Mouse (Mus musculus): ENCODE measurements around the gene Crcp. TPM values are rescaled to one million over a fixed set of nuclear protein-coding genes. Genes with fewer than 3 reads are reported as not detected.

Gene Crcp
- total and polyA plus RNA-seq, 3 experiments: 42.3 to 63.2 (median 58.3) TPM

DNA sequence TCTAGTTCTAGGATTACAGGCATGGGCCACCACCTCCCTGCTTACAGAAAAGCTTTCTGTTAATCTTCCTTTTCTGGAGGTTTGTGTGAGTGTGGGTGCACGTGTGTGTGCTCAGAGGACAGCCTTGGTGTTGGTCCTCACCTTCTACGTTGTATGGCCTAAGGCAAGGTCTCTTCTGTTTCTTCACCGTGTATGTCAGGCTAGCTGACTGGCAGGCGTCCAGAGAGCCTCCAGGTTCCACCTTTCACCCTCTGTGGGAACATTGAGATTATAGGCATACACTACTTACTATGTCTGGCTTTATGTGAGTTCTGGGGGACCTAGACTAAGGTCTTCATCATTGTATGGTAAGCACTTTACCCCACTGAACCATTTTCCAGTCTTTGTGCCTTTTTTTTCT is 53.3 kb downstream of the Crcp start:
- Histone ChIP-seq H3K79me2 (replicated peaks; ENCODE audit: control insufficient read depth, extremely low read depth, insufficient read depth, poor library complexity, severe bottlenecking) (peaks cover 28% of the 10 kb centered on the region), H3K9me3 (replicated peaks; ENCODE audit: low read length) (peaks cover 8% of the 10 kb centered on the region), H3K27ac (ENCODE audit: insufficient read depth, low read depth) (no peak overlapping the region), H3K9ac (ENCODE audit: insufficient read depth, low read depth) (no peak overlapping the region), H3K4me2 (ENCODE audit: insufficient read depth, low read depth, poor library complexity, severe bottlenecking) (no peak overlapping the region), H3K27me3 (replicated peaks) (no peaks in the 10 kb centered on the region), H3K4me3 (replicated peaks in 1 of 3; ENCODE audit: low read depth in 2 of 3, low read length in 2 of 3, poor library complexity in 1 of 3) (no peak overlapping the region), H3K36me3 (replicated peaks in 1 of 2; ENCODE audit: control insufficient read depth in 1 of 2, insufficient read depth in 1 of 2, low read length in 1 of 2) (peaks cover 13 to 59% of the 10 kb centered on the region in 2 experiments), H3K4me1 (ENCODE audit: control insufficient read depth in 1 of 2, insufficient read depth in 2 of 2) (peaks cover 11 to 50% of the 10 kb centered on the region in 2 experiments; a peak in 3 of 4 replicates)
- in situ Hi-C loops (cut with MboI; ENCODE audit: low pct_ligation_motif_present, low pct_unique_long_range_greater_than_20kb, low sequenced_read_pairs) (no loop called here), dilution Hi-C loops (cut with MboI; ENCODE audit: extremely low pct_ligation_motif_present, extremely low pct_unique_long_range_greater_than_20kb, low sequenced_read_pairs) (no loop called here)
- no peak for DNase-seq (ENCODE audit: extremely low read depth)
- TF ChIP-seq CTCF (conservative IDR thresholded peaks at IDR 0.05 in 1 of 2, IDR thresholded peaks at IDR 0.05 in 1 of 2; ENCODE audit: low read depth in 2 of 2, low read length in 2 of 2): no peak
- no peak for TF ChIP-seq GABPA (IDR thresholded peaks at IDR 0.05; ENCODE audit: insufficient replicate concordance, low read depth, low read length)
- TF ChIP-seq IRF4 (IDR thresholded peaks at IDR 0.05; ENCODE audit: low read depth, low read length): no peak
- no peak for TF ChIP-seq USF1 (IDR thresholded peaks at IDR 0.05; ENCODE audit: low read depth, low read length)
- TF ChIP-seq E2F4 (IDR thresholded peaks at IDR 0.05; ENCODE audit: insufficient replicate concordance, low read depth, low read length): no peak
- no peak for TF ChIP-seq HCFC1 (IDR thresholded peaks at IDR 0.05; ENCODE audit: low read depth, low read length)
- no peak for TF ChIP-seq RCOR1 (conservative IDR thresholded peaks at IDR 0.05; ENCODE audit: low read depth, low read length)
- TF ChIP-seq ZC3H11A (IDR thresholded peaks at IDR 0.05; ENCODE audit: low read depth, low read length): no peak
- TF ChIP-seq POLR2A (IDR thresholded peaks at IDR 0.05; ENCODE audit: low read depth, low read length): no peak
- TF ChIP-seq ETS1 (conservative IDR thresholded peaks at IDR 0.05; ENCODE audit: low read depth, low read length): no peak
- no peak for TF ChIP-seq SMC3 (IDR thresholded peaks at IDR 0.05; ENCODE audit: low read depth, low read length)
- TF ChIP-seq BHLHE40 (IDR thresholded peaks at IDR 0.05; ENCODE audit: low read depth, low read length): no peak
- no peak for TF ChIP-seq POLR2AphosphoS2 (IDR thresholded peaks at IDR 0.05; ENCODE audit: low read depth, low read length)
- TF ChIP-seq MXI1 (IDR thresholded peaks at IDR 0.05; ENCODE audit: low read depth, low read length): no peak
- no peak for TF ChIP-seq MAX (IDR thresholded peaks at IDR 0.05; ENCODE audit: low read length)
- no peak for TF ChIP-seq MAFK (IDR thresholded peaks at IDR 0.05; ENCODE audit: insufficient replicate concordance, low read length)
- TF ChIP-seq TBP (conservative IDR thresholded peaks at IDR 0.05; ENCODE audit: low read depth, low read length): no peak

DNA sequence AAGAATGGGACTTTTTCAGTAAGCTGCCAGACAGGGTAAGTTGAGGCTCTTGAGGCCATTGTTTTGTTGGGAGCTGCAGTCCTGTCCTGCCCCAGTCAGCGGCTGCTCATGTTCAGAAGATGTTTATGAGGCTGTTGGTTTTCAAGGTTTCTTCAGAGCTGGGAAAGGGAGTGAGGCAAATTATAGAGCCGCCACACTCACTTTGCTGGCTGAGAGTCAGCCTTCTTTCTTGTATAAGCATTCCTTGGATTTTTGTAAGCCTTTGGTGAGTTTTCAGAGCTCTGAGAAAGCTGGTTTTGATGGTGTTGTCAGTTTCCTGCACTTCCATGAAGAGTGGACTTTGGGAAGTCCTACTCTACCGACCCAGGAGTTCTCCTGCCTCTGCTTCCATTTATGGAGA is 55.2 kb downstream of the Crcp start:
- H3K36me3 ChIP-seq (replicated peaks in 1 of 2; ENCODE audit: control insufficient read depth in 1 of 2, insufficient read depth in 1 of 2, low read length in 1 of 2): peaks cover 13 to 67% of the 10 kb centered on the region in 2 experiments
- H3K9me3 ChIP-seq (replicated peaks; ENCODE audit: low read length): peaks cover 8% of the 10 kb centered on the region
- H3K79me2 ChIP-seq (replicated peaks; ENCODE audit: control insufficient read depth, extremely low read depth, insufficient read depth, poor library complexity, severe bottlenecking): peaks cover 36% of the 10 kb centered on the region
- TF ChIP-seq USF1 (IDR thresholded peaks at IDR 0.05; ENCODE audit: low read depth, low read length): no peak
- no peak for TF ChIP-seq POLR2A (IDR thresholded peaks at IDR 0.05; ENCODE audit: low read depth, low read length)
- no peak for TF ChIP-seq SIN3A (IDR thresholded peaks at IDR 0.05; ENCODE audit: low read length)
- TF ChIP-seq USF2 (conservative IDR thresholded peaks at IDR 0.05; ENCODE audit: low read depth, low read length): no peak
- TF ChIP-seq CHD2 (IDR thresholded peaks at IDR 0.05; ENCODE audit: low read length): no peak
- no peak for TF ChIP-seq RAD21 (IDR thresholded peaks at IDR 0.05; ENCODE audit: low read depth, low read length)
- no peak for TF ChIP-seq ZKSCAN1 (IDR thresholded peaks at IDR 0.05; ENCODE audit: borderline replicate concordance, low read depth, low read length)
- no peak for TF ChIP-seq NELFE (IDR thresholded peaks at IDR 0.05; ENCODE audit: low read depth, low read length)
- TF ChIP-seq E2F4 (IDR thresholded peaks at IDR 0.05; ENCODE audit: insufficient replicate concordance, low read depth, low read length): no peak
- TF ChIP-seq BHLHE40 (IDR thresholded peaks at IDR 0.05; ENCODE audit: low read depth, low read length): no peak
- TF ChIP-seq ZNF384 (IDR thresholded peaks at IDR 0.05; ENCODE audit: low read depth, low read length): no peak
- TF ChIP-seq ZMIZ1 (IDR thresholded peaks at IDR 0.05; ENCODE audit: low read depth, low read length): no peak
- TF ChIP-seq TBP (conservative IDR thresholded peaks at IDR 0.05; ENCODE audit: low read depth, low read length): no peak
- TF ChIP-seq MAZ (IDR thresholded peaks at IDR 0.05; ENCODE audit: low read depth, low read length): no peak
- TF ChIP-seq MAX (IDR thresholded peaks at IDR 0.05; ENCODE audit: low read length): no peak
- TF ChIP-seq MAFK (IDR thresholded peaks at IDR 0.05; ENCODE audit: insufficient replicate concordance, low read length): no peak
- no peak for TF ChIP-seq SMC3 (IDR thresholded peaks at IDR 0.05; ENCODE audit: low read depth, low read length)
- TF ChIP-seq HCFC1 (IDR thresholded peaks at IDR 0.05; ENCODE audit: low read depth, low read length): no peak
- H3K4me3 ChIP-seq (replicated peaks in 1 of 3; ENCODE audit: low read depth in 2 of 3, low read length in 2 of 3, poor library complexity in 1 of 3): no peak overlapping the region
- no peaks in the 10 kb centered on the region for H3K27me3 ChIP-seq (replicated peaks)
- dilution Hi-C loops (cut with MboI; ENCODE audit: extremely low pct_ligation_motif_present, extremely low pct_unique_long_range_greater_than_20kb, low sequenced_read_pairs): no loop called here
- DNase-seq (ENCODE audit: extremely low read depth): no peak
- no peak overlapping the region for H3K4me2 ChIP-seq (ENCODE audit: insufficient read depth, low read depth, poor library complexity, severe bottlenecking)
- no peak overlapping the region for H3K27ac ChIP-seq (ENCODE audit: insufficient read depth, low read depth)
- no peak overlapping the region for H3K9ac ChIP-seq (ENCODE audit: insufficient read depth, low read depth)
- peaks cover 19 to 53% of the 10 kb centered on the region in 2 experiments for H3K4me1 ChIP-seq (ENCODE audit: control insufficient read depth in 1 of 2, insufficient read depth in 2 of 2)
- in situ Hi-C loops (cut with MboI; ENCODE audit: low pct_ligation_motif_present, low pct_unique_long_range_greater_than_20kb, low sequenced_read_pairs): no loop called here

Measured in CH12.LX (cell line).